Mouse (Mus musculus) telencephalon, adult 2 months (tissue): Measurements from ENCODE around the gene Ube2l3.
"Not testable (repeated sequence)": the region's sequence is repeated elsewhere in the genome, so short reads cannot be mapped to it uniquely, and the experiment has no call there.

Experiments
- DNase-seq: peaks from one replicate; pipeline ENCODE4 v3.0.0-alpha.2; 2011; ENCODE audit warnings: low read depth, low spot score

Ube2l3 gene

DNA sequence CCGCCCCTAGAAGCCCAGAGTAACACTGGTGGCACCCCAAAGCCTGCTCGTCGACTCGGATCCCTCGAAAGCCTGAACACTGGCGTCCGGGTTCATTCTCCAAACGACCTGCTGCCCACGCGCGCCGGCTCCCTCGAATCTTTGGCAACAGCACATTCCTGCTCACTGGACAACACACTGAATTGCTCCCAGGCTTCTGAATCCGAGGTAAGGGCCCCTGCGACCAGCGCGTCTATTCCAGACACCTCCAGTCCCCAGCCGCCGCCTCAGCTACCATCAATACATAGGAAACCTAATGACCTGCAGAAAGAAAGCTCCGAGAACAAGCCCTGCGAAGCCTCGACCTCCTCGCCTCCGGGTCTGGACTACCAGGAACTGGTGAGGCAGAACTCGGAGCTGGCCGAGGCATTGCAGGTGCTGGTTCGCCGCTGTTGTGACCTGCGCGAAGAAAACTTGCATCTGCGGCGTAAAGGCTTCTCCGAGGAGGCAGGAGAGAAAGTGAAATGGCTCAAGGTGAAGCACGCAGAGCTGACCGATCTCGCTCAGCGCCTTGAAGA is 7.0 kb upstream of the Ube2l3 start:
- DNase-seq: no peak

GRCm38 (mm10) chr16:17208389-17209361 is 6.2 kb upstream of the Ube2l3 start, which contains the start of gene Rimbp3:
Gene Rimbp3 (plus strand): TSS chr16:17208603.
- DNase-seq: peak; percentile 65

- peak; percentile 10 for DNase-seq
Observed at GRCm38 (mm10) chr16:17204990-17205389, 2.5 kb upstream of the Ube2l3 start.

- DNase-seq: peak; percentile 54
Observed at GRCm38 (mm10) chr16:17201977-17202376, 472 bp downstream of the Ube2l3 start.

DNA sequence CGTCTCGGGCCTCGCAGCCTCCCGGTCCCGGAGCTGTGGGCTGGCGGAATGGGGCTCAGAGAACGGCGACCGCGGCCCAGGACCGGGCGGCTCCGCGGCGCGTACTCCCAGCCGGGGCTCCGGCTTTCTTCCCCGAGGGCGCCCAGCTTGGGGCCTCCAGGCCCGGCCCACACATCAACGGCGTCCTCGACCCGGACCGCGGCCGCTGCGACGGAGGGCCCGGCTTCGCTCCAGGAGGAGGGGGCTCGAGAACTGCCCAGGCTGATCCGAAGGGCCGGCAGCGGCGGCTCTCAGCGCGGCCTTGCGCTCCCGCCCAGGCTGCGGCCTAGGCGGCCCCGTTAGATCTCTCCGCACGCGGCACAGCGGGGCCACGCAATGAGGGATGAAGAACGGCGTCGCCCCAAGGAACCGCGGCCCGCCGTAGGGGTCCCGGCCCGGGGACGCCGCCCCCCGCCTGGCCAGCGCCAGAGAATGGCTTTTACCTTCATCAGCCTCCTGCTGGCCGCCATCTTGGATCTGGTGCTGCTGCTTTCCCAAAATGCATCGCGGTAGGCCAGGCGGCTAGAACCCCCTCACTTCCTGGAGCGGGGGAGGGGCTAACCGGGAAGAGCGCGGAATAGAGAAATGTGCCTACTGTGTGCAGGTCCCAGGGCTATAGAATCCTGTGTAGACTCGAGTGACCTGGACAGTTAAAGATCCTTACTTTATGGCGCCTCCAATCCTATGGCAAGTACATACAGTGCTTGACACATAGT is 1.3 kb downstream of the Ube2l3 start:
- DNase-seq: peak; percentile 80

DNA sequence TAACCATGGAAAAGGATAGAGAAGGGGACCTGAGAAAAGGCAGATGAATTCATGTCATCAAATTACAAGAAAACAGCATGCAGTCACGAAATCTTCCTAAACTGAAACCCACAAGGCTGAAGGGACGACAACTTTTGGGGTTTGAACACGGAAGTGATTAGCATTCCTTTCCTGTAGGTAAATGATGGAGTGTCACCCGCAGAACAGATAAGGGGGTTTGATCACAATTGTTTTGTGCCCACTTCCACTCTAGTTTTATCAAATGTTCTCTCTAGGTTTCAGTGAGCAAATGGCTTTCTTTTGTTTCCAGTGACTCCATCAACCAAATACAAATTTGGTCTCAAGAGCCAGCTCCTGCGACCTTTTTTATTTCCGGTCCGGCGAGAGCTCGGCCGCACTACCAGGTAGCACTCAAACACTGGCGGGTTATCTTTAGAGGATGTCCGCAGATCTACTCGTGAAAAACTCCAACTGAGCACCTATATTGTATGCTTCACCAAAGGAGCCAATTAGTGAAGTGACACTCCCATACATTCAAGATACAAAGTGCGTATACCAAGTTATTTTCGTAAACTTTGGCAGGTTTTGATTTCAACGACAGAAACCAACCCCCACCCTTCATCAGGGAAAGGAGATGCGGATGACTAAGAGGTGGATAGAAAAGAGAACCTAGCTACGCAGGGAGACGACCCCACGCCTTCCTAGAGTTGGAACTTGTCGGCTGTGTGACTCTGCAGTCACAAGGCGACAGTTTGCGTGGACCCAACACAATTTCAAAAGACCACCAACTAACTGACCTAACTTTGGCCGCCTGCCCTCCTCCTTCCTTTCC is 2.1 kb downstream of the Ube2l3 start:
- no peak for DNase-seq

GRCm38 (mm10) chr16:17193823-17194222 is 8.6 kb downstream of the Ube2l3 start:
- no peak for DNase-seq

GRCm38 (mm10) chr16:17185475-17185874 is 17.0 kb downstream of the Ube2l3 start:
- no peak for DNase-seq

GRCm38 (mm10) chr16:17183003-17183402 is 19.4 kb downstream of the Ube2l3 start:
- no peak for DNase-seq

- no peak for DNase-seq
Observed at GRCm38 (mm10) chr16:17182136-17182535, 20.3 kb downstream of the Ube2l3 start.

GRCm38 (mm10) chr16:17181382-17181781 is 21.1 kb downstream of the Ube2l3 start:
- DNase-seq: peak; percentile 23

DNA sequence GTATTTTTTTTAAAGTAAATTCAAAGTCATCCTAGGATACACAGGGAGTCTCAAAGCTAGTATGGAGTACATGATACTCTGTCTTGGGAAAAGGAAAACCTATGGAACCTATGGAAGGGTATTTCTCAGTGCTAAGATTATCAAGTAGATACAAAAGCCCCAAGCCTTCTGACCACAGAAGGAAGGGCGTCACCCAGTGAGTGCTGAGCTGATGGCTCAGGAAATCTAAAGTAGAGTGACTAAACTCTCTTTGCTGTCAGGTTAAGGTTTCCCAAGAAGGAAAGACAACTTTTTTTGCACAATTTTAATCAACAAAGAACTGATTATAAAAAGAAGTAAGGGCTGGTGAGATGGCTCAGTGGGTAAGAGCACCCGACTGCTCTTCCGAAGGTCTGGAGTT is 22.7 kb downstream of the Ube2l3 start:
- DNase-seq: no peak

DNA sequence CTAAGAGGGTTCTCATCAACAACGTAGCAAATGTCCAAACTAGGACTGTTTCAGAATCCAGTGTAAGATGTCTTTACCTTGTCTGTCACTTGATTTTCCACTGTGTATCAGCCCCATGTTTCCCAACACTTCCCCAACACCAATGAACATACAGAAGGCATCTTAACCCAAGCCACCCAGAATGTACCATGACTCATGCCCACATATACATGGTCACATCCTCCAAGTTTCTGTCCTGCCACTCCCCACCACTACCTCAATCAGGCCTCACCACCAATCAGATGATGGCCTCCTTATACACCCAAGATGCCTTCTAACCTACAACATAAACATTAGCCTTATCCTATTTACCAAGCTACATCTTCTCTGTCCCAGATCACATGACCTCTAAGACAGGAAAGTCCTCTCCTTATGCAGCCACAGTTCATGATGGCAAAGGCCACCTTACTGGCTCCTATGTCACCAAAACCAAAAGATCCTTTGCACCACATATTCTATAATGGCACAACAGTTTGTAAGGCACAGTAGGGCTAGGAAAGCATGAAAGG is 24.8 kb downstream of the Ube2l3 start:
- DNase-seq: no peak

GRCm38 (mm10) chr16:17175765-17176164 is 26.7 kb downstream of the Ube2l3 start:
- no peak for DNase-seq

DNA sequence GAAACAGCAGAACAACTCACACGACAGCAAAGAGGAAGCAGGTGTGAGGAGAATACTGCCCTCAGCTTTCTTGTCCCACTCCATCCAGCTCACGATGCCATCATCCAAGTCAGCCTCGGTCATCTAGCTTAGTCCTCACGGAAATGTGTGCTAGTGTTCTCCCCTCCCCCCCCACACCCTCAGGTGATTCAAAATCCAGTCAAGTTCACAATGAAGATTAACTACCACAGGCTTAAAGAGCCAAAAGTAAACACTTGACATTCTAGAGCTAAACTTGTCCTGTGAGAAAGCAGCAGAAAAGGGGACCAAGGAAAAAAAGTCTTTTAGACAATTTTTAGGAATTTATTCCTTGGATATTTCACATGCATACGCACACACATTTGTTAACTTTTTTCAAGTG is 34.4 kb downstream of the Ube2l3 start:
- no peak for DNase-seq

DNA sequence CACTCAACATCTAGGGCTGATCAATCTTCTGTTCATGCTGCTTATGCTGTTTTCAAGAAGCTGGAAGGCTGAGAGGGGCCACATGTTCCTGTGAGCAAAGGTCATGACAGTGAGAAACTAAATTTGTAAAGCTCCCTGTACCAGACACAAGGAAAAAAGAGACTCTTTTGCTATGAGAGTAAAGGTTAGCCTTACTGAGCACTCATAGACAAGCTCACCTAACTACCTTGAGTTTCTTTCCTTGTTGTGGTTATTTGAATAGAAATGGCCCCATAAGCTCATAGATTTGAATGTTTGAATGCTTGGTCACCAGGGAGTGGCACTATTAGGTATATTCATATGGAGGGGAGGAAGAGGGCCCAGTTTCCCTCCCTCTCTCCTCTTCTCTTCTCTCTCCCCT is 35.3 kb downstream of the Ube2l3 start:
- DNase-seq: no peak

- DNase-seq: not testable (repeated sequence)
Observed at GRCm38 (mm10) chr16:17165478-17165877, 37.0 kb downstream of the Ube2l3 start.

DNA sequence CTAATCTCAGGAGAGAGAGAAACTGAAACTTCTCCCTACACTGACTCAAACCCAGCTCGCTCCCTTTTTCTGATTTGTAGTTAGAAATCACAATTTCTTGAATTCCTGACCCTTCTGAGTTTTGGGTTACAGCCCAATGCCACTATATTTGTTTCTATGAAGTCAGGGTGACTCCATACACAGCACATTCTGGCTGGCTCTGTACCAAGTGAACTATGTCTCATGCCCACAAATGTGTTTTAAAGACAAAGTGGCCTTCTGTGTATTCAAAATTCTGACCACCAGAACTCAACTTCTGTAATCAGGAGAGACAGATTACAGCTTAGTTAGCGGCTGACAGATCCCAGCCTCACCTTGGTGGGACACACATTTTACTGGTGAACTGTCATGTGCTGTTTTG is 48.1 kb downstream of the Ube2l3 start:
- DNase-seq: no peak

DNA sequence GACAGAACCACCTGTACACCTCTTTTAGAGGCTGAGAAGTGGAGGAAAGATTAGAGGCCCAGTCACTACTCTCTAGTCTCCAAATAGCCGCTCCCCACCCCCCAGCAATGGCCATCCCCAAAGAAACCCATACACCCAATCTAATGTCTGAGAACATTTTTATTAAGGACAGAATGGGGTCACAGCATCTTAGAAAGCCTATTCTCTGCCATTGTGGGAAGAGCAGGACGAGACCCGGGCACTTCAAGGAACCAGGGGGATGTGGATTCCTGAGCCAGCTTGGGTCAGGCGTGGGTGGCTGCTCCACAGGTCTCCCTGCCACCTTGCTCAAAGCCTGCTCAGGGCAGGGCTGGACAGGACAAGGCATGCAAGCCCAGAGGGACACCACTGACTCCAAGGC is 50.6 kb downstream of the Ube2l3 start:
- DNase-seq: no peak

DNA sequence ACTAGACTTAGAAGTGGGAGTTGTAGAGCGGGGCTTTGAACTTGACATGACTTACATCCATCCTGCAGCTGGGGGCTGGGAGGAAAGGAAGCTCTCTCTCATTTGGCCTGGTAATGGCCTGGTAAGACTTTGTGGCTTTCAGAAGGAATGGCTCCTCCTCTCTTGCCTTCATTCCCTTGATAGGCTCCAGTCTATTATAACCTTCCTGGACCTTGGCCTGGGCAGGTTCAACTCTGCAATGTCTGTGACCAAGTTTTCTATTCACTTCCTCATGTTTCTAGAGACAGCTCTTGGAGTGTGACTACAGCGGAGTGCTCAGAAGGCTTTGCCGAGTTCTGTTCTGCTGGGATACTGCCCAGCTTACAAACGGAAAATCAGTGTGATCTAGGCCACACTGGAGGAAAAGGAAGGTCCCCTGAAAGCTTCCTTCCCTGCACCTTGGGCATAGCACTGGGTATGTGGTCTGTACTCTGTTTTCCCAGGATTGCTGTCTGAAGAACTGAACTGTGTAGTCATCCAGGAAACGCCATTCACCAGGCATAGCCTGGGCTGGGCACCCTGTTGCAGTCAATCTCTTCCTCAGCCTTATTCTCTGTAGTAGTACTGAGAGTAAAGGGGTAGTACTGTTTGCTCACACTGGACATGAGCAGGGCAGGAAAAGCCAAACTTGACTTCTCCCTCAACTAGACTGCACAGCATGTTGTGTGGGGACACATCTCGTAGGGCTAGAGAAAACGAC is 51.8 kb downstream of the Ube2l3 start:
- no peak for DNase-seq
